Mouse (Mus musculus) testis, adult 2 months (tissue): ENCODE results near the gene Cwh43. TPM values are rescaled to one million over a fixed set of nuclear protein-coding genes. Genes with fewer than 3 reads are reported as not detected.

Source experiments
- H3K27ac ChIP-seq: fragments of 200-500 bp; 2 replicates; pipeline ENCODE4 v1.5.1; 2012; ENCODE audit warnings: low read depth, low read length; ENCODE audit not compliant: control insufficient read depth, insufficient read depth
- H3K27me3 ChIP-seq: fragments of 200-500 bp; 2 replicates; pipeline ENCODE4 v1.6.1; 2012; ENCODE audit warnings: mild to moderate bottlenecking, low read length, moderate library complexity; ENCODE audit not compliant: control insufficient read depth, insufficient read depth
- H3K36me3 ChIP-seq: fragments of 200-500 bp; 2 replicates; pipeline ENCODE4 v1.6.1; 2012; ENCODE audit warnings: mild to moderate bottlenecking, low read length; ENCODE audit not compliant: control insufficient read depth, insufficient read depth
- H3K4me1 ChIP-seq: fragments of 200-500 bp; 2 replicates; pipeline ENCODE4 v1.6.1; 2012; ENCODE audit warnings: low read length; ENCODE audit not compliant: control insufficient read depth, insufficient read depth
- H3K4me3 ChIP-seq: fragments of 200-500 bp; 2 replicates; pipeline ENCODE4 v1.5.1; 2012; ENCODE audit warnings: low read depth, mild to moderate bottlenecking, low read length, moderate library complexity, mixed read lengths; ENCODE audit not compliant: control insufficient read depth
- CTCF ChIP-seq: fragments of 200-500 bp; IDR thresholded peaks from 2 replicates; pipeline ENCODE4 v1.5.1; 2012; ENCODE audit warnings: low read depth, mild to moderate bottlenecking, inconsistent platforms, low read length, moderate library complexity; ENCODE audit not compliant: control insufficient read depth, insufficient read depth, insufficient replicate concordance
- POLR2A ChIP-seq: fragments of 200-500 bp; IDR thresholded peaks from 2 replicates; pipeline ENCODE4 v1.6.1; 2012; ENCODE audit warnings: low read depth, mild to moderate bottlenecking, inconsistent platforms, low read length, moderate library complexity; ENCODE audit not compliant: control insufficient read depth
- polyA plus RNA-seq: library from polyadenylated mRNA; depleted of rRNA; stranded (reverse); fragments of >200 nt; gene quantifications from 2 replicates; pipeline ENCODE4 v1.2.3, GENCODE M21; 2012

Gene Cwh43
- polyA plus RNA-seq, 1 experiment, result 0.07 TPM

GRCm38 (mm10) chr5:73367906-73368305 lies 38.0 kb upstream of the Cwh43 start:
- Histone ChIP-seq H3K27me3 (no peaks in the 10 kb centered on the region), H3K4me3 (no peak overlapping the region), H3K4me1 (no peaks in the 10 kb centered on the region), H3K36me3 (no peaks in the 10 kb centered on the region), H3K27ac (no peak overlapping the region)
- TF ChIP-seq POLR2A (no peak), CTCF (no peak)

- Histone ChIP-seq H3K27ac (no peak overlapping the region), H3K4me3 (no peak overlapping the region), H3K4me1 (no peaks in the 10 kb centered on the region), H3K36me3 (no peaks in the 10 kb centered on the region), H3K27me3 (no peaks in the 10 kb centered on the region)
- TF ChIP-seq POLR2A (no peak), CTCF (no peak)
These were observed 36.9 kb upstream of the Cwh43 start for GRCm38 (mm10) chr5:73368845-73369447.

- TF ChIP-seq CTCF (no peak), POLR2A (no peak)
- Histone ChIP-seq H3K4me3 (no peak overlapping the region), H3K4me1 (no peaks in the 10 kb centered on the region), H3K27me3 (no peaks in the 10 kb centered on the region), H3K36me3 (no peaks in the 10 kb centered on the region), H3K27ac (no peak overlapping the region)
These were observed 36.1 kb upstream of the Cwh43 start for GRCm38 (mm10) chr5:73369731-73370130.

- H3K36me3 ChIP-seq, result no peaks in the 10 kb centered on the region
- no peaks in the 10 kb centered on the region for H3K27me3 ChIP-seq
- no peaks in the 10 kb centered on the region for H3K4me1 ChIP-seq
- H3K27ac ChIP-seq, result no peak overlapping the region
- no peak overlapping the region for H3K4me3 ChIP-seq
- TF ChIP-seq CTCF, result no peak
- TF ChIP-seq POLR2A, result no peak
These were observed 33.3 kb upstream of the Cwh43 start for GRCm38 (mm10) chr5:73372601-73373000.

- Histone ChIP-seq H3K27me3 (no peaks in the 10 kb centered on the region), H3K4me3 (no peak overlapping the region), H3K4me1 (no peaks in the 10 kb centered on the region), H3K27ac (no peak overlapping the region), H3K36me3 (no peaks in the 10 kb centered on the region)
- no peak for TF ChIP-seq CTCF
- no peak for TF ChIP-seq POLR2A
These were observed 32.7 kb upstream of the Cwh43 start for GRCm38 (mm10) chr5:73373184-73373583.

- H3K4me1 ChIP-seq, result no peaks in the 10 kb centered on the region
- H3K27me3 ChIP-seq, result no peaks in the 10 kb centered on the region
- no peak overlapping the region for H3K4me3 ChIP-seq
- no peak overlapping the region for H3K27ac ChIP-seq
- no peak for TF ChIP-seq CTCF
- TF ChIP-seq POLR2A, result no peak
- no peaks in the 10 kb centered on the region for H3K36me3 ChIP-seq
These were observed 29.8 kb upstream of the Cwh43 start for GRCm38 (mm10) chr5:73376041-73376440.

GRCm38 (mm10) chr5:73376491-73376890 lies 29.4 kb upstream of the Cwh43 start:
- Histone ChIP-seq H3K27me3 (no peaks in the 10 kb centered on the region), H3K36me3 (no peaks in the 10 kb centered on the region), H3K4me3 (no peak overlapping the region), H3K27ac (no peak overlapping the region), H3K4me1 (no peaks in the 10 kb centered on the region)
- TF ChIP-seq POLR2A (no peak), CTCF (no peak)
